Mouse (Mus musculus) left cerebral cortex, adult 18-20 months (tissue): ENCODE data around the gene Cela3a. TPM values are rescaled to one million over a fixed set of nuclear protein-coding genes. Genes with fewer than 3 reads are reported as not detected.

Experiments used
- total RNA-seq, 2 experiments: library from RNA; stranded (reverse); gene quantifications; 2 replicates each; pipeline ENCODE4 v1.2.3; 2021

Gene Cela3a
- total RNA-seq, 2 experiments from 2014 or later, result not detected

Other genes starting within 250 kb of the Cela3a start
- 10 to 100 TPM; 11.0 to 12.6 TPM for gene Wnt4, start 132.3 kb downstream of the Cela3a start, total RNA-seq
- 100 to 1,000 TPM; 307 to 330 TPM for gene Cdc42, start 52.1 kb downstream of the Cela3a start, total RNA-seq
- gene Cela3b, start 20.7 kb upstream of the Cela3a start, total RNA-seq, result not detected
- gene 1700013G24Rik, start 43.5 kb upstream of the Cela3a start, total RNA-seq, result not detected
- 1 to 10 TPM; 4.3 to 5.0 TPM for gene Hspg2, start 59.0 kb upstream of the Cela3a start, total RNA-seq
- not detected for gene Ldlrad2, start 164.8 kb upstream of the Cela3a start, total RNA-seq
- 100 to 1,000 TPM; 111 to 127 TPM for gene Usp48, start 184.0 kb upstream of the Cela3a start, total RNA-seq